Mouse (Mus musculus): ENCODE measurements around the gene Tmem132c.

Tmem132c gene

GRCm38 (mm10) chr5:127496895-127497294, 255.3 kb downstream of the Tmem132c start:
- DNase-seq (ENCODE audit: low spot score) = no peak

GRCm38 (mm10) chr5:127499151-127499827, 257.7 kb downstream of the Tmem132c start:
- no peak for DNase-seq (ENCODE audit: low spot score)

- no peak for DNase-seq (ENCODE audit: low spot score)
Measured at GRCm38 (mm10) chr5:127502838-127503237, 261.2 kb downstream of the Tmem132c start.

- DNase-seq (ENCODE audit: low spot score) = no peak
Measured at GRCm38 (mm10) chr5:127505697-127506096, 264.1 kb downstream of the Tmem132c start.

GRCm38 (mm10) chr5:127511653-127512052, 270.0 kb downstream of the Tmem132c start:
- DNase-seq (ENCODE audit: low spot score) = no peak

- DNase-seq (ENCODE audit: low spot score) = no peak
Measured at GRCm38 (mm10) chr5:127515960-127516359, 274.4 kb downstream of the Tmem132c start.

GRCm38 (mm10) chr5:127522744-127523476, 281.3 kb downstream of the Tmem132c start:
- DNase-seq (ENCODE audit: low spot score) = no peak

GRCm38 (mm10) chr5:127527344-127527974, 285.9 kb downstream of the Tmem132c start:
- no peak for DNase-seq (ENCODE audit: low spot score)

- DNase-seq (ENCODE audit: low spot score) = no peak
Measured at GRCm38 (mm10) chr5:127537508-127537907, 295.9 kb downstream of the Tmem132c start.

- DNase-seq (ENCODE audit: low spot score) = no peak
Measured at GRCm38 (mm10) chr5:127546585-127546991, 305.0 kb downstream of the Tmem132c start.

GRCm38 (mm10) chr5:127548136-127548535, 306.5 kb downstream of the Tmem132c start:
- DNase-seq (ENCODE audit: low spot score) = no peak

GRCm38 (mm10) chr5:127561086-127561485, 319.5 kb downstream of the Tmem132c start:
- DNase-seq (ENCODE audit: low spot score) = no peak

- DNase-seq (ENCODE audit: low spot score) = no peak
Measured at GRCm38 (mm10) chr5:127567165-127567741, 325.6 kb downstream of the Tmem132c start.

- no peak for DNase-seq (ENCODE audit: low spot score)
Measured at GRCm38 (mm10) chr5:127577419-127577818, 335.8 kb downstream of the Tmem132c start.

- DNase-seq (ENCODE audit: low spot score) = no peak
Measured at GRCm38 (mm10) chr5:127583658-127584057, 342.1 kb downstream of the Tmem132c start.

- DNase-seq (ENCODE audit: low spot score) = no peak
Measured at GRCm38 (mm10) chr5:127587854-127588253, 346.2 kb downstream of the Tmem132c start.

- no peak for DNase-seq (ENCODE audit: low spot score)
Measured at GRCm38 (mm10) chr5:127592406-127592805, 350.8 kb downstream of the Tmem132c start.

- no peak for DNase-seq (ENCODE audit: low spot score)
Measured at GRCm38 (mm10) chr5:127592854-127593253, 351.2 kb downstream of the Tmem132c start.

- DNase-seq (ENCODE audit: low spot score) = no peak
Measured at GRCm38 (mm10) chr5:127595676-127596075, 354.1 kb downstream of the Tmem132c start.

- no peak for DNase-seq (ENCODE audit: low spot score)
Measured at GRCm38 (mm10) chr5:127596862-127597261, 355.3 kb downstream of the Tmem132c start.

GRCm38 (mm10) chr5:127602996-127603395, 361.4 kb downstream of the Tmem132c start:
- DNase-seq (ENCODE audit: low spot score) = no peak

- DNase-seq (ENCODE audit: low spot score) = no peak
Measured at GRCm38 (mm10) chr5:127607507-127607906, 365.9 kb downstream of the Tmem132c start.

All from yolk sac, embryonic 10.5 days (tissue).